Mouse (Mus musculus) neural tube, embryonic 10.5 days (tissue): ENCODE data around the gene Olfr1239.

Source experiments
- DNase-seq: peaks from one replicate; pipeline ENCODE4 v3.0.0-alpha.2; 2017; ENCODE audit warnings: low spot score; ENCODE audit errors: extremely low spot score

Gene Olfr1239

GRCm38 (mm10) chr2:89420307-89420706, at the start of gene Olfr1239:
Olfr1239 (minus strand) TSS chr2:89420407.
- DNase-seq, result no peak

GRCm38 (mm10) chr2:89442900-89443299, 22.7 kb upstream of the Olfr1239 start, which contains the start of gene Olfr1240:
Olfr1240 (minus strand) TSS chr2:89443000.
- DNase-seq, result no peak

- no peak for DNase-seq
Measured at GRCm38 (mm10) chr2:89414557-89414956, 5.7 kb downstream of the Olfr1239 start.

- DNase-seq, result no peak
Measured at GRCm38 (mm10) chr2:89409576-89409975, 10.6 kb downstream of the Olfr1239 start, which contains the start of gene Olfr1238. Olfr1238 (minus strand) TSS chr2:89409676.

- DNase-seq, result no peak
Measured at GRCm38 (mm10) chr2:89400882-89401281, 19.3 kb downstream of the Olfr1239 start.
